Mouse (Mus musculus) cortical plate, adult 2 months (tissue): ENCODE measurements around the gene Podxl.

Experiments
- CTCF ChIP-seq: fragments of 200-500 bp; IDR thresholded peaks from 2 replicates; pipeline ENCODE4 v1.5.1; 2011; ENCODE audit warnings: mild to moderate bottlenecking, control low read depth, low read length; ENCODE audit not compliant: insufficient read depth; ENCODE audit errors: extremely low read depth
- POLR2A ChIP-seq: fragments of 200-500 bp; IDR thresholded peaks from 2 replicates; pipeline ENCODE4 v1.6.1; 2011; ENCODE audit warnings: mild to moderate bottlenecking, low read length, control low read depth; ENCODE audit not compliant: insufficient read depth; ENCODE audit errors: extremely low read depth

- TF ChIP-seq POLR2A = no peak
- no peak for TF ChIP-seq CTCF
Observed at GRCm38 (mm10) chr6:31564182-31564531, 376 bp upstream of the Podxl start.
